Mouse (Mus musculus): ENCODE data around the gene Gys2. TPM values are rescaled to one million over a fixed set of nuclear protein-coding genes. Genes with fewer than 3 reads are reported as not detected.
"Not testable (repeated sequence)": the region's sequence is repeated elsewhere in the genome, so short reads cannot be mapped to it uniquely, and the experiment has no call there.

Gene Gys2
- total RNA-seq (2021) = under 1 TPM in 1 of 2 experiments, not detected in 1; 0.16 TPM
- long read RNA-seq, experiment 1 = 0 reads
- long read RNA-seq, experiment 2 = 0 reads

DNA sequence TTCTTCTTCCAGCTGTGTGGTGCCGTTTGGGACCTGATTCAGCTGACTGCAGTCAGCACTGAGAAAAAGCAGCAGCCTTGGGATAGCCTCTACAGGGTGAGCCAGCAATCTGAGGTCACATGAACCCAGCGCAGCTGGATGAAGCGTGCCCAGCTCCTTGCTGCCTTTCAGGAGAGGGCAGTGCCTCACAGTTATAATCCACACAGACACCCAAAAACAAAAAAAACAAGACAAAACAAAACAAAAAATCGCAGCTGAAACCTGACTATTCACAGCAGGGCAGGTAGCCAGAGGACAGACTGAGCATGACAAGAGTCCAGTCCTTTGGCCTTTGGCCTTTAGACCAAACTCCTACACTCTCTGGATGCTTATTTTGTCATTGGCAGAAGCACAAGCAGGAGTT, at the start of gene Gys2:
Gys2 (minus strand) TSS at position 309 of the 403 bp plus-strand sequence.
- no peak for DNase-seq

DNA sequence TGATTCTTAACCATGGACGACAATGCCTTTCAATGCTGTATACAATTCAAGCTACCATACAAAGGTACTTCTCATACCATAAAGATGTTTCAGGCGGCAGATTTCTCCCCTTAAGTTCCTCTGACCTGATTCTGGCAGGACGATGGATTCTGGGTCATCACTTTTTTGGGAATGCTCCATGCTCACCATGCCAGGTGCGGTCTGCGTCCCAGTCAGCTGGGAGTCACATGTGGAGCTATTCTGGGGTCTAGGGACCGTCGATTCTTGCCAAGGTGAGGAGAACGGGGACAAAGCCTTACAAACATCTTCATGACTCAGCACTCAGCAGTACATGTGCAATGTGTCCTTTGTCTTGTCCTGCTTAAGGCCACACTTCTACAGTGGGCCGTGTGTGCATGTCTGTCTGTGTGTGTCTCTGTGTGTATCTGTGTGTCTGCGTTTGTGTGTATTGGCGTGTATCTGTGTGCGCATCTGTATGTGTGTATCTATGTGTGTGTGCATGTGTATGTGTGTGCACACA, 48.7 kb upstream of the Gys2 start:
- DNase-seq = no peak

DNA sequence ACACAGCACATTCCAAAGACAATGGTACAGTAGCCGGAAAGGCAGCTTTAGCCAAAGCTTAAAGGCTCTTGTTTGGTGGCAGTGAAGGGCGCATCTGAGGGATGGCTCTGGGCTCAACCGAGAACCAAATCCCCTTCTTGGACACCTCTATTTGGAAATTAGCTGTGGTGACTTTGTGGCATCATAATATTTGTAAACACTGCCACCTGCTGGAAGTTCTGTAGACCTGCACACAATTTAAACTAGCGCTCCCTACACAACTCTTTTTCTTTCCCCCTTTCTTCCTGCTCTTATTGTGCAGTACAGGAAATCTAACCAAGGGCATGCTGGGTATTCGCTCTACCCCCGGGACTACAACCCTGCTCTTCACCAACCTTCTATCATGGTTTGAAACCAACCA, 46.2 kb upstream of the Gys2 start:
- no peak for DNase-seq

- DNase-seq = not testable (repeated sequence)
These were observed 42.5 kb upstream of the Gys2 start for GRCm38 (mm10) chr6:142515379-142515778.

DNA sequence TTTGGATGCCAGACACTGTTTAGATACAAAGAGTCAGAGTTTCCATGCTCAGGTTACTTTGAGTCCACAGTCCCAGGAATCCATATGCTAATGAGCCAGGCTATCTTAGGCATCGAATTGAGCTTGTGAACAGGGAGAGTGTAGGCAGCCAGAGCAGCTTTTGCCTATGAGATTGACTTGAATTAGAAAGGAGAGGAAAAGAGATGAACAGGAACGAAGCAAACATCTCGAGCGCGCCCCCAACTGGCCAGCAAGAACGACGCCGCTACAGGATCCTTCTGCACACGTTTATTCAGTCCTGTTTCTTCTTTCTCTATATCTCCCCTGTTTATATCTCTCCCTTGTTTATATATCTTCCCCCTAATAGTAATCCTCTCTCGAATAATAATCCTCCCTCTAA, 42.0 kb upstream of the Gys2 start:
- peak; percentile 50 for DNase-seq

DNA sequence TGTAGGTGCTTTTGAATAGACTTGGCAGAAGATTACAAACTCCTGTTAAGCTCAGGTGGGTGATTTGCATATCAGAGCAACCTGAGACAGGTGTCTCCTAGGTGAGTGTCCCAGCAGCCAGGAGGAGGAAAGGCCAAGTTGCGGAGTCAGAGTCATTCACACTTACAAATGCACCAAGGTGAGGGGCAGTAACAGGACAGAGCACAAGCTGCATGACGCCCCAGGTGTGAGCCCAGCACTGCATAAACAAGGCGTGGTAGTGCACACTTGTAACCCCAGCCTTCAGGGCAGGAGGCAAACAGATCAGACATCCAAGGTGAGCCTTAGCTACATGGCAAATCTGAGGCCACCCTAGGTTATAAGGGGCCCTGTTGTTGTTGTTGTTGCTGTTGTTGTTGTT, 40.0 kb upstream of the Gys2 start:
- no peak for DNase-seq

DNA sequence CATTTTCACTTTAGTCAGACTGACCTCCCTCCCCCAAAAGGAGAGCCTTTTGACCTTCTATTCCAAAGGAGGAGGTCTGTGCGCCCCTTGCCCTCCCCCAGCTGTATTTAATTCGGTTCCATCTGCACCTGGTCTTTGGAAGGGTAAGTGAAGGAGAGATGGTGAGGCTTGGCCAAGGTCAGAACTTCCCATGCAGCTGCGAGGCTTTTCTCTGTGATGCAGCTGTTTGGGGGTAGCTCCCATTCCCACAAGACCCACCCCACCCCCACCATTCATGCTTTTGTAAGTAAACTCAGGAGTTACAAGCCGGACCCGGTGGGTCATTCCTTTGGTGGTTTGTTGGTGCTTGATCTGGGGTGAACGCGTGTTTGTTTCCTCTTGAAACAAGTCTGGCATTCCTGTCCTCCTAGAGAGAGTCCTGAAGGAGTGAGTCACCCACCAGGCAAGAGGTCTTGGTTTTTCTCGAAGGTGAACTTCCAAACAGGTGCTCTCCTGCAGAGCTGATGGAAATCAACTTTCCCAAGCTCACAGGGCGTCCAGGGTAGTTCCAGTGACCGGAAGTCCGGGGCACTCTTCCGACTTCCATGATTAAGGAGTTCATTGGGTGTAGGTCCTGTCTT, 38.7 kb upstream of the Gys2 start:
- DNase-seq = no peak

GRCm38 (mm10) chr6:142508663-142509062, 35.8 kb upstream of the Gys2 start:
- no peak for DNase-seq

GRCm38 (mm10) chr6:142507785-142508162, 34.9 kb upstream of the Gys2 start, which contains the start of gene Ldhb:
Gene Ldhb, minus strand, starts transcription at chr6:142507957.
- DNase-seq = peak; percentile 72

DNA sequence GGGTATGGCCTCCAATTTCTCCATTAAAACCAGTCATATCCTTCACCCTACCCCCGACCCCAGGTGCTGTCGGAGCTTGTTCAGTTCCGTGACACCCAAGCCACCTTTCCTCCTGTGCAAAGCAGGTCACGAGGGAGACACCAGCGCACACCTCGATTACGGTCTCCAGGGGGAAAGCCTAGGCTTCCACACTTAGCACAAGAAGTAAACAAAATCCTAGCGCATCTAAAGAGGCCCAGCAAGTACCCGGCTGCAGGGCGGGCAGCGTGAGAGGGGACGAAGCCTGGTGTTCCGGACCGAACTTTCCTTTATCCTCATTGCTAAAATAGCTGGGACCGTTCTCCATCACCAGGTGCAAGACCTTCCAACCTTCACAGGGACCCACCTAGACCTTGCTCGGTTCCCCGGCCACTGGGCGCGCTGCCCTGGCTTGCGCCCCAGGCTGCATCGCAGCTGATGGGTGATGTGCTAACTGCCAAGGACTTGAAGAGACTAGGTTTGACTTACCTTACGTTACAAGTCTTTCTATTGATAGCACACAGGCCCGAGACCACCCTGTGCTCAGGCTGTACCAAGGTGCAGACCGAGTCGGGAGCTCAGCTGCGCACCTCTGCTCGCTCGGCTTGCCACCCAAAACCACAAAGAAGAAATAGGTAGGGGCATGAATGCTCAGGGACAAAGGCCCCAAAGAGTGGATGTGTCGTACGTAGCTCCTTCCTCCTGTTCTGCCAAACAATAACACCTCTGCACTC, 34.3 kb upstream of the Gys2 start:
- DNase-seq = no peak

DNA sequence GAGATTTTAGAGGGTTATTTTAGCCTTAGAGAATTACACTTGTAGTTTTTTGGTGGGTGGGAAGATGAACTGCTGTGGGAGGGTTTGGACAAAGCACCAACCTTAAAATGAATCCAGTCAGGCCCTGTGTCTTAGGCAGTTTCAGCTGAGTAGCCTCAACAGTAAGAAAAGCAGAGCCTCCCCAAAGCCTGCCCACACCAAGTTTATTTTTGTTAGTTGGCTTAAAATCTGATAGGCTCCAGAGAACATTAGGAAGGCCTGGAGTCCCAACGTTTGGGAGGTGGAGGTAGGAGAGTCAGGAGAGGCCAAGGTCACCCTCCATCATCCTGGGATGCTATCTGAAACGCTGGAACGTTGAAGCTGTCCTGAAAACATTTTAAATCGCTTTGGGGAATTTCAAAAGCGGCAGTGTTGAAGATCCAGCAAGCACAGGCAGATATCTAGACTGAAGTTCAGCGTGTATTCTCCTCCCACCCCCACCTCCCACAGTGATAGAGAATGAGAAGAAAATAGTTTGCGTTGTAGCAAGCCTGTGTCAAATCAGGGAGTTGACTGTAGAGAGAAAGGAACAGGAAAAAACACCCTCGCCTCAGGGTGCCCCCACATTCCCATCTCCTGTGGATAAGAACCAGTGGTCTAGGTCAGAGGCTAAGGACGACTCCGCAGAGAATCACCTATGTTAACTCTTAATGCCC, 33.6 kb upstream of the Gys2 start:
- DNase-seq = no peak

- DNase-seq = no peak
These were observed 30.7 kb upstream of the Gys2 start for GRCm38 (mm10) chr6:142503601-142504000.

- DNase-seq = no peak
These were observed 29.7 kb upstream of the Gys2 start for GRCm38 (mm10) chr6:142502519-142503125.

DNA sequence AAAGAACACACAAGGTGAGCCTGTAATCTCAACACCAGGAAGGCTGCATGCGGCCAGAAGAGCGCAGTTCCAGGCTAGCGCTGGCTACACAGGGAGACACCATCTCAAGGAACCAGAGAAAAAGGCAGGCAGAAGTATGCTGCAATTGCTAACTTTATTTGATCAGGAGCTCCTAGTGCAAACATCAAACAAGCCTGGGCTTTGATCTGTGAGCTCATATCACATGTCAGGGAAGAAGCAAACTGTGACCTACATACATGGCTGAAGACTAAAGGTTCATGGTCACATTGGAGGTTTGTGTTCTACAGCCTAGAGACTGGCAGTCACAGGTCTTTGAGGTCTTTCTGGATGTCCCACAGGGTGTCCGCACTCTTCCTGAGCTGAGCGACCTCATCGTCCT, 17.2 kb upstream of the Gys2 start:
- not testable (repeated sequence) for DNase-seq

GRCm38 (mm10) chr6:142487638-142488037, 14.7 kb upstream of the Gys2 start:
- DNase-seq = no peak

DNA sequence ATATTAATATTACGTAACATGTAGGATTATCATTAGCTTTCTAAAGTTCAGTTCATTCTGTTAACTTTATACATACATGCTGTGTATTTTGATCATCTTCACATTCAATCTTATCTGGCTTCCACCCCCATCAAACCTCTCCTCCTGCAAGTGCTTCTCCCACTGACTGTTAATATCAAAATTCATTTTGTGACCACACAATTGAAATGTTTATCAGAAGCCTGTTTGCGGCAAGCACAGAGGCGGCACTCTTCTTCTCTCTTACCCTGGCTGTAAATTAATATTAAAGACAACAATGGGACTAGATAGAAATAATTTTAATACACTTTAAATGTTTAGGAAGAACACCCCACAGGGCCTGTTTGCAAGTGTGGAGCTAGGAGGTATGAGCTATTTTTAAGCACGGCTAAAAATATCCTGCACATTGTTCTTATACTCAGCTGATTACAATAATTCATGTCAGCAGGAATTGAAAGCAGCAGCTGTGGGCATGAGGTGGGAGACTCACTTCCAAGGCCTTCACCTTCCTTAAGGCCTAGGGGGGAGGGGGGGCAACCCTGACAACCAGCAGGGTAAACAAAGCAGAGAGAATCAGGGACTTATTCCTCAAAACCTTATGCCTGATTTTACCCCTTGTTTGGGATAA, 12.7 kb upstream of the Gys2 start:
- no peak for DNase-seq

- no peak for DNase-seq
These were observed 4.3 kb upstream of the Gys2 start for GRCm38 (mm10) chr6:142477239-142477638.

- DNase-seq = no peak
These were observed 1.8 kb downstream of the Gys2 start for GRCm38 (mm10) chr6:142471141-142471540.

DNA sequence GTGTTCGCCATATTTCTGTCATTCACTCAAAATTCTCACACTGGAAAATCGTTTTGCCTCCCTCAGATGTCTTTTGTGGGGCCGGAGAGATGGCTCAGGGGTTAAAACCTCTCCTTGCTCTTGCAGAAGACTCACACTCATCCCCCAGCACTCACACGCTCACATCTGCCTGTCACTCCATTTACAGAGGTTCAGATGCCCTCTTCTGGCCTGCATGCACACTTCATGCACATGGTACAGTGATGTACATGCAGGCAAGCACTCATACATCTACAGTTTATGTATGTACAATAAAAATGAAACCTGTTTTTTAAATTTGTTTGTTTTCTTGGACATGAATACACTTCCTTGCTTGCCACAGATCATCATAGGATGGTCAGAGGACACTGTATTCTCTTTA, 3.3 kb downstream of the Gys2 start:
- DNase-seq = no peak

GRCm38 (mm10) chr6:142462194-142462593, 10.7 kb downstream of the Gys2 start:
- no peak for DNase-seq

GRCm38 (mm10) chr6:142459017-142459678, 13.8 kb downstream of the Gys2 start:
- no peak for DNase-seq
